Mouse (Mus musculus) urinary bladder, adult 2 months (tissue): ENCODE results near the gene Cdx2. TPM values are rescaled to one million over a fixed set of nuclear protein-coding genes. Genes with fewer than 3 reads are reported as not detected.

Source experiments
- DNase-seq: peaks from one replicate; pipeline ENCODE4 v3.0.0; 2022; ENCODE audit warnings: low spot score
- polyA plus RNA-seq: library from polyadenylated mRNA; depleted of rRNA; stranded (reverse); fragments of >200 nt; gene quantifications from 2 replicates; pipeline ENCODE4 v1.2.3, GENCODE M21; 2012

Gene Cdx2
- polyA plus RNA-seq, 1 experiment: not detected

GRCm38 (mm10) chr5:147293127-147293910 is 13.8 kb downstream of the Cdx2 start:
- DNase-seq: peak; percentile 29

GRCm38 (mm10) chr5:147292506-147293120 is 14.5 kb downstream of the Cdx2 start:
- no peak for DNase-seq

GRCm38 (mm10) chr5:147291764-147292505 is 15.1 kb downstream of the Cdx2 start:
- DNase-seq: no peak

- DNase-seq: no peak
Observed at GRCm38 (mm10) chr5:147284365-147284764, 22.7 kb downstream of the Cdx2 start.

GRCm38 (mm10) chr5:147277547-147277925 is 29.5 kb downstream of the Cdx2 start:
- DNase-seq: no peak

GRCm38 (mm10) chr5:147276701-147277546 is 30.1 kb downstream of the Cdx2 start:
- no peak for DNase-seq

GRCm38 (mm10) chr5:147275761-147276160 is 31.3 kb downstream of the Cdx2 start:
- DNase-seq: no peak

- no peak for DNase-seq
Observed at GRCm38 (mm10) chr5:147274174-147275141, 32.6 kb downstream of the Cdx2 start.

GRCm38 (mm10) chr5:147272808-147273345 is 34.2 kb downstream of the Cdx2 start:
- no peak for DNase-seq

- no peak for DNase-seq
Observed at GRCm38 (mm10) chr5:147272046-147272807, 34.8 kb downstream of the Cdx2 start.

GRCm38 (mm10) chr5:147270673-147271655 is 36.1 kb downstream of the Cdx2 start:
- DNase-seq: no peak

- no peak for DNase-seq
Observed at GRCm38 (mm10) chr5:147269926-147270672, 37.0 kb downstream of the Cdx2 start, which contains the start of gene Pdx1. TSS of gene Pdx1 (plus strand) at chr5:147269959.

- no peak for DNase-seq
Observed at GRCm38 (mm10) chr5:147269371-147269770, 37.7 kb downstream of the Cdx2 start.

- DNase-seq: no peak
Observed at GRCm38 (mm10) chr5:147268728-147269127, 38.3 kb downstream of the Cdx2 start.

GRCm38 (mm10) chr5:147267434-147267833 is 39.6 kb downstream of the Cdx2 start:
- no peak for DNase-seq

- no peak for DNase-seq
Observed at GRCm38 (mm10) chr5:147263945-147264344, 43.1 kb downstream of the Cdx2 start.

GRCm38 (mm10) chr5:147261899-147262541 is 45.0 kb downstream of the Cdx2 start:
- DNase-seq: no peak
